In the genomic region with DNA sequence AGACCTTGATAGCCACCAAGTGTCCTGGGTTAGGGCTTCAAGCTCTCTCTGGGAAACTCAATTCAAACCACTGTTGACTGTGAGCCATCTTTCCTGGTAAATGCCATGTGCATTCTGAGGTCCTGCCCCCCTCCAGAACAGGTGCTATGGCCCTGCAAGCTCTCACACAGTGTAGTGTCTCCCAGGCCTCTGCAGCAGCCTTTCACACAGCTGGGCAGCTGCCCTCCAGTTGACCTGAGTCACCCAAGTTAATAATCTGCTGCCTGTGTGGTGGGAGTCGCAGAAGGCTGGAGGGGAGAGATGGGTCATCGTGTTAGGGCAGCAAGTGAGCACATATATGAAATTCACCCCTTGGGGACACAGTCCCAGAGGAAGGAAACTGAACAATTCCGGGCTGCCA, we compare ENCODE assay signal across 19 mouse cellular contexts. TPM values are rescaled to one million over a fixed set of nuclear protein-coding genes. Genes with fewer than 3 reads are reported as not detected.
"Had no signal": no experiment of that assay in that cellular context is flagged by ENCODE, and none has a peak within 500 bp of the region (broad histone marks: within the 10 kb centered on the region; RNA-seq: fewer than 3 reads in every experiment).

No protein-coding gene starts in this region.

- H3K4me2 ChIP-seq: limb, embryonic 12.5 days; limb, embryonic 15.5 days; liver, embryonic 11.5 days; lung, embryonic 14.5 days; midbrain, embryonic 13.5 days had no signal

- H3K9me3 ChIP-seq: limb, embryonic 12.5 days; limb, embryonic 15.5 days; midbrain, embryonic 13.5 days had no signal

- H3K27ac ChIP-seq: limb, embryonic 12.5 days; limb, embryonic 15.5 days; liver, embryonic 14.5 days; macrophage; midbrain, embryonic 13.5 days had no signal

- DNase-seq: left cerebral cortex, postnatal 4 days; liver, postnatal 0 days; lung, embryonic 14.5 days; thymus, adult 18-20 months; thymus, postnatal 36 days had no signal

- H3K9ac ChIP-seq: limb, embryonic 12.5 days; limb, embryonic 15.5 days; liver, embryonic 14.5 days; liver, postnatal 0 days; lung, embryonic 14.5 days; midbrain, embryonic 13.5 days had no signal

- H3K4me1 ChIP-seq: limb, embryonic 12.5 days; limb, embryonic 15.5 days had no signal

- ATAC-seq: inflammation-experienced regulatory T-cells, adult 6 months; intestine, embryonic 16.5 days; liver, postnatal 0 days; lung, postnatal 0 days; midbrain, embryonic 13.5 days; midbrain, embryonic 16.5 days had no signal

- H3K36me3 ChIP-seq: limb, embryonic 12.5 days; limb, embryonic 15.5 days; midbrain, embryonic 13.5 days had no signal

- H3K4me3 ChIP-seq: limb, embryonic 12.5 days; limb, embryonic 15.5 days; midbrain, embryonic 13.5 days had no signal

RNA-seq across cellular contexts. Expression of gene Sox1, which starts 14.9 kb away (rescaled TPM):
- polyA plus RNA-seq: inflammation-experienced regulatory T-cells, adult 6 months; intestine, embryonic 16.5 days; limb, embryonic 12.5 days; limb, embryonic 15.5 days; liver, embryonic 11.5 days; liver, embryonic 14.5 days; liver, postnatal 0 days; lung, postnatal 0 days; macrophage; small intestine, adult 2 months; spleen, adult 2 months; stomach, embryonic 16.5 days; urinary bladder, adult 2 months had no signal
